24 mouse cellular contexts compared by ENCODE assay signal in genomic region chr5:126737681-126738080, GRCm38 (mm10).
"Had no signal": no experiment of that assay in that cellular context is flagged by ENCODE, and none has a peak within 500 bp of the region (broad histone marks: within the 10 kb centered on the region; RNA-seq: fewer than 3 reads in every experiment).

No protein-coding gene starts in this region.

- H3K27me3 ChIP-seq: heart, embryonic 13.5 days; heart, embryonic 15.5 days; hindbrain, embryonic 12.5 days; intestine, embryonic 15.5 days; limb, embryonic 12.5 days; liver, embryonic 13.5 days; liver, embryonic 15.5 days had no signal

- H3K27ac ChIP-seq: heart, adult 2 months; heart, embryonic 13.5 days; heart, embryonic 15.5 days; hindbrain, embryonic 10.5 days; hindbrain, embryonic 12.5 days; hindbrain, embryonic 14.5 days; intestine, embryonic 15.5 days; layer of hippocampus, adult 2 months; left cerebral cortex, adult 2 months; limb, embryonic 10.5 days; limb, embryonic 12.5 days; liver, embryonic 13.5 days; liver, embryonic 15.5 days had no signal

- H3K4me1 ChIP-seq: heart, embryonic 13.5 days; liver, embryonic 13.5 days; liver, embryonic 15.5 days had no signal

- H3K4me3 ChIP-seq: heart, adult 2 months; heart, embryonic 13.5 days; heart, embryonic 15.5 days; hindbrain, embryonic 10.5 days; hindbrain, embryonic 12.5 days; intestine, embryonic 15.5 days; layer of hippocampus, adult 2 months; left cerebral cortex, adult 2 months; limb, embryonic 10.5 days; limb, embryonic 12.5 days; liver, embryonic 13.5 days; liver, embryonic 15.5 days had no signal

- H3K36me3 ChIP-seq: heart, embryonic 13.5 days; heart, embryonic 15.5 days; hindbrain, embryonic 10.5 days; hindbrain, embryonic 12.5 days; intestine, embryonic 15.5 days; limb, embryonic 10.5 days; limb, embryonic 12.5 days; liver, embryonic 13.5 days; liver, embryonic 15.5 days had no signal

- DNase-seq: gastrocnemius, postnatal 14 days; gastrocnemius, postnatal 36 days; heart, adult 11 months; heart, adult 2 months; heart, postnatal 14 days; heart, postnatal 4 days; kidney, adult 18-20 months; kidney, adult 8-10 months; kidney, postnatal 10 days; kidney, postnatal 25 days; kidney, postnatal 4 days; liver; liver, embryonic 13.5 days had no signal
